Mouse (Mus musculus) gonadal fat pad, adult 2 months (tissue): ENCODE measurements at regions not wholly inside any gene's neighbourhood (a gene's known extent, or its start where the extent isn't known, plus 50 kb on each side); places are given as distances from the start of the nearest gene placed in this dataset.

ENCODE experiments used
- DNase-seq: peaks from one replicate; pipeline ENCODE4 v3.0.0-alpha.2; 2012; ENCODE audit warnings: low read depth

DNA sequence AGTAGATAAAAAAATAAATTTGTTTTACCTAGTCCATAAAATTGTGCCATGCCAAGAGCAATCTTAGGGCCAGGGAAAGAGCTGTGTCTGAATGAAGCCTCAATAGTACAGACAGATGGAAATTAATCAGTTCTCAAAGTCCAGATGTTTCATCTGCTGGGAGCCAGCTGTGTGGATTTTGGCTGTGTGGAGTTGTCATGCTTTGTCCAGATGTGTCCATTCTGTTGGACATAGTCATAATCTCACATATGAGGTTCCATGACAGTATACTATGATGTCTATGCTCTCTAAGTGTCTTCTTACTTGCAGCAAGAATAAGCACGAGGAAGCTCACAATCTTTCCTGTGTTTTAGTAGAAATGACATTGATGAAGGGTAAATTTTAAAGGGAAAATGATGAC is 105.8 kb upstream of the 4933415F23Rik start:
- no peak for DNase-seq

DNA sequence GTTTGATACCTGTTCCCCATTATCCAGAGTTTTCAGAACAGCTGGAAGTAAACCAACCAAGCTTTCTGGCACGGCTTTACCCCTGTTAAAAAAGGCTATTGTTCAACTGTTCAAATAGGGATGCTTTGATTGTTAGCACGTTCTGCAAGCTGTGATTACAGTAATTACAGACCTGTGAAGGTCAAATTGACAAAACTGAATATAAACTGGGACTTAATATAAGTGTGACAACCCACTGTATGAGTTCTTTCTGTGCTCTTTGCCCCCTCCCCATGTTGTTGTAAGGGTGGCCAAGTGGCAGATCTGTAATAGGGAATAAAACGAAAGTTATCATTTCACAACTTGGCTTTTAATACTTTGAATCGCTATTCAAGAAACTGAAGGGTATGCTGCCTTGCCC is 105.0 kb upstream of the 4933415F23Rik start:
- DNase-seq, result no peak

- DNase-seq, result no peak
Observed at GRCm38 (mm10) chr1:23202511-23203435, 100.7 kb upstream of the 4933415F23Rik start.

GRCm38 (mm10) chr1:23200460-23200859 is 98.4 kb upstream of the 4933415F23Rik start:
- no peak for DNase-seq

DNA sequence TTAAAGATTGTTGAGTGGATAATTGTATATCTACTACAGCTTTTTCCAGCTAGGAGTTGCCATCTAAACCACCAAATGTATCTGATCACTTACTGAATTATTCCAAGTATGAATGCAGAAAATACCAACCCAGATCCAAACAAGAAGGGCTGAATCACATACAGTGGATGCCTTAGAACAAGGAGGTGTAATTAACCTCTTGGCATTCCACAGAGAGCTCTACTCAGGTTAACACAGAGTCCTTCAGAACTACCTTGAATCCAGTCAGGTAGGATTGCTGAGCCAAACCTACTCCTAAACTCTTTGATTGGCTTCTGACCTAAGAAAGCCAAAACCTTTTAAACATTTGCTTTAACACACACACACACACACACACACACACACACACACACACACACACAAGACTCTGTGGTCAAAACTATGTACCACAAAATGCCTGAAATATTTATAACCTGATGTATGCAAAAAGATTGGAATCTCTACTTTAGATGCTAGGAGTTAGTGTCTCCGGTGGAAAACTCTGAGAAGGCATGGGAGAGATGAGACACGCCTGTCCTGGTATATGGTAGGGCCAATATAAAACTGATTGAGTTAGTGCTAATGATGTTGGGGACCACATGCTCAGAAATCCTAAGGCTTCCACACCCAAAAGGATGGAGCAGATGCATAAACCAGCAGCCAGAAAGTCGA is 88.4 kb upstream of the 4933415F23Rik start:
- no peak for DNase-seq

DNA sequence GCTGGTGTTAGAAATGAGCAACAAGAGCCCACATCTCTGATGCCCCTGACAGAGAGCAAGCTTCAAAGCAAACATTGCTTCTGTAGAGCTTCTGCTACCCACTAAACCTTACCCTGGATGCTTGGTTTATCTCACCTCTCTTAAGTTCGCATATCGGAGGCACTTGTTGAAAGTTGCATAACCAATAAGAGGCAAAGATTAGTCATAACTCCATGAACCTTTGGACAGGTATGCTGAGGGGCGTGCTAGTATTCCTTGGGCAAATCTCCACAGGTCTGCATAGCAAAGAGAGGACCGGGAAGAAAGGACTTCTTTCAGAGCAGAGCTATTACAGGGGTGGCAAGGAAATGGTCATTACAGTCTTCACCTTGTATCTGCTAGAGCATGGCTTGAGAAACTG is 87.7 kb upstream of the 4933415F23Rik start:
- DNase-seq, result no peak

GRCm38 (mm10) chr1:23188216-23188615 is 86.2 kb upstream of the 4933415F23Rik start:
- DNase-seq, result no peak

GRCm38 (mm10) chr1:23187446-23188206 is 85.6 kb upstream of the 4933415F23Rik start:
- DNase-seq, result no peak

GRCm38 (mm10) chr1:23184728-23185127 is 82.7 kb upstream of the 4933415F23Rik start:
- DNase-seq, result peak; percentile 9

DNA sequence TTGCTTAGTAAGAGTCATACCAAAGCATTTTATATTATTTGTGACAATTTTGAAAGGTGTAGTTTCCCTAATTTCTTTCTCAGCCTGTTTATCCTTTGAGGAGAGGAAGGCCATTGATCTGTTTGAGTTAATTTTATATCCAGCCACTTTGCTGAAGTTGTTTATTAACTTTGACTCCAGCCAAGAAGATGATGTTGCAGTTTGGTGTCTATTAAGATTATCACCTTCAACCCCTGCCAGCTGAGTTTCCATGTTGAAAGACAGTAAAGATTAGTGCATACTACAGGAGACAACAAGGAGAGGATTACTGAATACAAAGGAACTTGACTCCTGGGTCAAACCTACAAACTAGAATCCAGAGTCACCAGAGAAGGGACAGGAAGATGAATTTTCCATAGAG is 80.5 kb upstream of the 4933415F23Rik start:
- no peak for DNase-seq

DNA sequence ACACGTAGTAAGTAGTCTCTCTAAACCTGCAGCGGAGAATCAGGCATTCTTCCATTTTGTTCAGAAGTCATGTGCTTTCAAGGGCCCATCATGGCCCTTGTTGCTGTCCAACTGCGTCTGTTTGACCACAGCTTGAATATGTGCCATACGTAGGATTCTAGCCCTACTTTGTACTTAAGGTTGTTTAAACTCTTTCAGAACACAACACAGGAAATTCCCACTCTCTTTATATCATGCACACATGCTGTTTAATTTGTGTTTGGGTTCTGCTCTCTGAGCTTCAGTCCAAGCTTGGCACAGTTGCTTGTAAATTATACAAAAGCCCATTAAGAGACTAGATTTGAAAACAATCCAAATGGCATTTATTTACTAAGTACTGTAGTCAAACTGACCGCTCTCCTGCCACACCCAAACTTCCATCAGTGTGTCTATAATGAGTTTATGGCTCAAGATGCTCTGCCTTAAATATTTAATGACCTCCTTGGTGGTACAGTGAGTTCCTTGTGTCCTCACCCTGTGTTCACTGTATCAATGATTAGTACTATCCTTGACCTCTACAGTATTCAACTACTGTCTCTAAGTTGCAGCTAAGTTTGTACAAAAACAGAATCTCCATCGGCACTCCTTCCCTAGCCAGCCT is 76.4 kb upstream of the 4933415F23Rik start:
- no peak for DNase-seq

DNA sequence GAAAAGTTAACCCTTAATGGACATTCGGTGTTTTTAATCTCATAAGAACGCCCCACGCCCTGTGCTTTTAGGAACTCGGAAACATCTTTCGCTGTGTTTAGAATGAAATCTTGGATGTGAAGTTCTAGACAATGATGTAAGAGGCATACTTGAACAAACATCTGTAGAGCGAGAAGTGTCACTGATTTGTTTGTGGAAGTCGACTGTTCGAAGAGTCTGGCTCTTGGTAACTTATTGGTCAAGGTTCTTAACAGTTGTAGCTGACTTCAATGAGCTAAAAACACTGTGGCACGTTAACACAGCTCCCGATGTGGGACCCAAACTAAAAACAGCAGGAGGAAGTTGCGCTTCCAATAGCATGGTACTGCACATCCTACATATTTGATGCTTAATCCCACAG is 72.0 kb upstream of the 4933415F23Rik start:
- DNase-seq, result no peak

GRCm38 (mm10) chr1:23173054-23173802 is 71.2 kb upstream of the 4933415F23Rik start:
- no peak for DNase-seq

DNA sequence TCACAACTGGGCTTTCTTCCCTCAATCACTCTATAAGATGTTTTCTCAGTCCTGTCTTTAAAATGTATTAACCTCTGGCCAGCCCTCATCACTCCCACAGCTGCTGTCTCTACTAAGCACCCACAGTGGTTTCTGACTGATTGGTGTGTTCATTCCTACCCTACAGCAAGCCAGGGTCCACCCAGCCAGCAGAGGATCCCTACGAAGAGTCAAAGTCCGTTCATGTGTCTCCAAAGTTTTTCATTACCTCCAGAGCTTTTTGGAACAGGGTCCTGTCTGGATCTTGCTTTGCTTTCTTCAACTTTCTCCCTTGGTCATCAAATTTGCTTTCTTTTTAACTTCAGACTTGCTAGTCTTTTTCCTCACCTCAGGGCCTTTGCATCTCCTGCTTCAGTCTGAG is 69.3 kb upstream of the 4933415F23Rik start:
- DNase-seq, result no peak

- no peak for DNase-seq
Observed at GRCm38 (mm10) chr1:23170711-23171110, 68.7 kb upstream of the 4933415F23Rik start.

DNA sequence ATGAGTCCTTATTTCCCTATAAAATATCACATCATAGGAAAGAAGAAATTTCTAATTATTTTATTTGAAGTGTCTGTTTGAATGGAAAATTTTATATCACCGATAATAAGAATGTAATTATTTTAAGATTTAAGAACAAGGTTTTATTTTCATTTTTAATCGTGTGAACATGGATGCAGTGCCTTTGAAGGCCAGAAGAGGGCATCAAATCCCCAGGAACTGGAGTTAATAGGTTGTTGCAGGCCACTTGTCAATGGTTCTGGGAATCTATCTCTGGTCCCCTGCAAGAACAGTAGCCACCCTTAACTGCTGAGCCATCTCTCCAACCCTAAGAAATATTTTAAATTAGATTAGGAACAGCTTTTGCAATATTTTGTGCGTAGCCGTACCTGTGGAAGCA is 66.5 kb upstream of the 4933415F23Rik start:
- no peak for DNase-seq

- no peak for DNase-seq
Observed at GRCm38 (mm10) chr1:23163371-23163935, 61.4 kb upstream of the 4933415F23Rik start.

- DNase-seq, result no peak
Observed at GRCm38 (mm10) chr1:23162766-23163165, 60.7 kb upstream of the 4933415F23Rik start.
